Mouse (Mus musculus) heart, embryonic 11.5 days (tissue): ENCODE data around the gene 2310002L09Rik. TPM values are rescaled to one million over a fixed set of nuclear protein-coding genes. Genes with fewer than 3 reads are reported as not detected.
"Not testable (repeated sequence)": the region's sequence is repeated elsewhere in the genome, so short reads cannot be mapped to it uniquely, and the experiment has no call there.

ENCODE experiments used
- ATAC-seq: fragments of 200-750 bp; cut with Nextera tagmentation; replicated peaks from 2 replicates; pipeline ENCODE4 v1.8.0; 2017; ENCODE audit warnings: moderate library complexity; ENCODE audit not compliant: insufficient number of reproducible peaks, low FRiP score, low TSS enrichment
- H3K27ac ChIP-seq: fragments of 300-500 bp; sonication (generic); 2 replicates; pipeline ENCODE4 v1.5.1; 2014; ENCODE audit warnings: mild to moderate bottlenecking, low read depth, low read length
- H3K27me3 ChIP-seq: fragments of 300-500 bp; sonication (generic); 2 replicates; pipeline ENCODE4 v1.6.1; 2014; ENCODE audit warnings: mild to moderate bottlenecking, low read length, mixed read lengths; ENCODE audit not compliant: control insufficient read depth, insufficient read depth
- H3K36me3 ChIP-seq: fragments of 300-500 bp; sonication (generic); 2 replicates; pipeline ENCODE4 v1.6.1; 2014; ENCODE audit warnings: mild to moderate bottlenecking, low read length, moderate library complexity, mixed read lengths; ENCODE audit not compliant: control insufficient read depth, insufficient read depth
- H3K4me1 ChIP-seq: fragments of 300-500 bp; sonication (generic); 2 replicates; pipeline ENCODE4 v1.6.1; 2014; ENCODE audit warnings: low read length; ENCODE audit not compliant: control insufficient read depth, insufficient read depth
- H3K4me2 ChIP-seq: fragments of 300-500 bp; sonication (generic); 2 replicates; pipeline ENCODE4 v1.6.1; 2014; ENCODE audit warnings: mild to moderate bottlenecking, moderate library complexity
- H3K4me3 ChIP-seq: fragments of 300-500 bp; sonication (generic); 2 replicates; pipeline ENCODE4 v1.5.1; 2014; ENCODE audit warnings: low read depth, low read length
- H3K9ac ChIP-seq: fragments of 300-500 bp; sonication (generic); 2 replicates; pipeline ENCODE4 v1.6.1; 2014; ENCODE audit warnings: mild to moderate bottlenecking, low read depth, low read length, moderate library complexity
- H3K9me3 ChIP-seq: fragments of 300-500 bp; sonication (generic); replicated peaks from 2 replicates; pipeline ENCODE4 v1.6.1; 2016; ENCODE audit warnings: low read length; ENCODE audit not compliant: control insufficient read depth
- WGBS: fragments of 180-500 bp; shearing (Covaris S2); extraction: QIAGEN DNeasy Blood & Tissue Kit; methylation state at CpG from one replicate; pipeline ENCODE4 v1.1.7; 2014; ENCODE audit not compliant: insufficient replicate concordance; 5-methylcytosine and 5-hydroxymethylcytosine counted together
- polyA plus RNA-seq: library from polyadenylated mRNA; unstranded; fragments of >200 nt; fragmentation: Nextera tagmentation; extraction: Ambion mirVana; gene quantifications from 2 replicates; pipeline ENCODE4 v1.2.1, GENCODE M21; 2014

2310002L09Rik gene
- polyA plus RNA-seq = 0.23 and 0.39 TPM in 2 replicates

DNA sequence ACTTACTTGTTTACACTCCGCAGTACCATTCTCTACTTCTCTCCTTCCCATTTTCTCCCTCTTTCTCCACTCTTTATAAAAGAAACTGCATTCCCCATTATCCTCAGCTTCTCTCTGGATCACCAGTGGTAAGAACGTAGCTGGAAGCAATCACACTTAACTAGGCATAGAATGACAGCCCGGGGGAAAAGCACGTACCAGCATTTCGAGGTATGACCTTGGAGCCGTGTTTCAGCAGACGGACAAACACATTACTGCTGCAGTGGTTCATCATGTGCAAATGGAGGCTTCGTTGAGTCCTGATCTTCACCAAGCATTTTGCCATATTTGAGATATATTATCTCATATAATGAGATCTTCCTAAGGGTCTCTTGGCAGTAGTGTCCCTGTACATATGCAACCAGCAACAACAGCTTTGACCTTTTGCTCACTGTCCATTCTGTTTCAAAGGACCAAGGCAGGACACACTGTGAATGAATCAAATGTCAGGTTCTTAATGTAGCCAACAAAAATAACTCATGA lies at the start of gene 2310002L09Rik:
Gene 2310002L09Rik, minus strand, starts transcription at position 472 of the 522 bp plus-strand sequence.
- H3K27me3 ChIP-seq = no peaks in the 10 kb centered on the region
- ATAC-seq = no peak
- no peak within 1 kb of the TSS for H3K9ac ChIP-seq
- H3K4me2 ChIP-seq = no peak within 1 kb of the TSS
- H3K4me3 ChIP-seq = no peak within 1 kb of the TSS
- 73% methylated on average over 8 of the region's 8 CpGs for WGBS
- no peaks in the 10 kb centered on the region for H3K36me3 ChIP-seq
- no peaks in the 10 kb centered on the region for H3K4me1 ChIP-seq
- H3K9me3 ChIP-seq = no peaks in the 10 kb centered on the region
- no peak within 1 kb of the TSS for H3K27ac ChIP-seq

DNA sequence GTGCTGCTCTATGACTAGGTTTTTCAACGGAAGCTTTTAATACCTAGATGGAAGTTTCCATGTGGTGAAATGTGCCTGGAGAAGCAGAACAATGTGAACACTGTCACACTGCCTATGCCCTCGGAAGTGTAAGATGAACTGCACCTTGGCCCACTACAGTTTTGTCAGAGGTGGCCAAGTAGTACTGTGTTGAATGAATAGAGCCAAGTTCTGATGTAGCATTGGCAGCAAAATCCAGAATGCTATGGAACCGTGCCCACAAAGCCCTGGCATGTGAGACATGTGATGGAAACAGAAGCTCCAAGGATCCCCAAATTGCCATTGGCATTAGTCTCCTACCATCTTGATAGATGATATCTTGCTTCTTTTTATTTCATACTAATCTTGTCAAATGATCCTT lies 29.8 kb upstream of the 2310002L09Rik start:
- Histone ChIP-seq H3K36me3 (no peaks in the 10 kb centered on the region), H3K27ac (no peak overlapping the region), H3K9ac (no peak overlapping the region), H3K4me3 (no peak overlapping the region), H3K27me3 (no peaks in the 10 kb centered on the region), H3K9me3 (no peaks in the 10 kb centered on the region), H3K4me2 (no peak overlapping the region), H3K4me1 (no peaks in the 10 kb centered on the region)
- WGBS = 69% methylated on average over 3 of the region's 3 CpGs
- no peak for ATAC-seq

DNA sequence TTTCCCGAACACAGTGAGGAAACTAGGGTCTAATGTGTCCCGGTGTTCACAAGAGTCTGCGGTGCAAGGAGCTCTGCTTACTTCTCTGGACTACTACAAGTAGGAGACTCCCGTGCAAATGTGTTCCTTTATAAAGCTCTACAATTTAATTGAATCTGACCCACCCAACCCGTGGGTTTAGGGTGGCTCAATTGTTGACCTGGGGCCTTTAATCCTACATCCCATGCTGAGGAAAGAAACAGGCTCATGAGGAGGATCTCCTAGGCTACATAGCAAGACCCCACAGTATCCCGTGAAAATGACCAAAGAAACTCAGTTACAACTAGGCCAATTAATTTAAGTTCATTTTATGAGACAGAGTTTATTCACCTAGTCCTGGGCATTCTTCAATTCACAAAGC lies 30.0 kb downstream of the 2310002L09Rik start, which contains the start of gene Gm11756:
Gene Gm11756, minus strand, starts transcription at position 101 of the 400 bp plus-strand sequence.
- not testable (repeated sequence) for ATAC-seq, H3K4me3 ChIP-seq, H3K36me3 ChIP-seq, H3K9ac ChIP-seq, H3K9me3 ChIP-seq, H3K4me1 ChIP-seq, H3K4me2 ChIP-seq, H3K27ac ChIP-seq, H3K27me3 ChIP-seq
- WGBS = 80% methylated on average over 6 of the region's 6 CpGs

DNA sequence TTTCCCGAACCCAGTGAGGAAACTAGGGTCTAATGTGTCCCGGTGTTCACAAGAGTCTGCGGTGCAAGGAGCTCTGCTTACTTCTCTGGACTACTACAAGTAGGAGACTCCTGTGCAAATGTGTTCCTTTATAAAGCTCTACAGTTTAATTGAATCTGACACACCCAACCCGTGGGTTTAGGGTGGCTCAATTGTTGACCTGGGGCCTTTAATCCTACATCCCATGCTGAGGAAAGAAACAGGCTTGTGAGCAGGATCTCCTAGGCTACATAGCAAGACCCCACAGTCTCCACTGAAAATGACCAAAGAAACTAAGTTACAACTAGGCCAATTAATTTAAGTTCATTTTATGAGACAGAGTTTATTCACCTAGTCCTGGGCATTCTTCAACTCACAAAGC lies 44.8 kb downstream of the 2310002L09Rik start, which contains the start of gene Gm13871:
Gene Gm13871, minus strand, starts transcription at position 101 of the 400 bp plus-strand sequence.
- H3K9me3 ChIP-seq, H3K4me3 ChIP-seq, H3K27me3 ChIP-seq, H3K9ac ChIP-seq, H3K4me1 ChIP-seq, H3K27ac ChIP-seq, H3K4me2 ChIP-seq, H3K36me3 ChIP-seq, ATAC-seq: not testable (repeated sequence)
- no CpG with 5 or more reads among the region's 4 CpGs for WGBS

DNA sequence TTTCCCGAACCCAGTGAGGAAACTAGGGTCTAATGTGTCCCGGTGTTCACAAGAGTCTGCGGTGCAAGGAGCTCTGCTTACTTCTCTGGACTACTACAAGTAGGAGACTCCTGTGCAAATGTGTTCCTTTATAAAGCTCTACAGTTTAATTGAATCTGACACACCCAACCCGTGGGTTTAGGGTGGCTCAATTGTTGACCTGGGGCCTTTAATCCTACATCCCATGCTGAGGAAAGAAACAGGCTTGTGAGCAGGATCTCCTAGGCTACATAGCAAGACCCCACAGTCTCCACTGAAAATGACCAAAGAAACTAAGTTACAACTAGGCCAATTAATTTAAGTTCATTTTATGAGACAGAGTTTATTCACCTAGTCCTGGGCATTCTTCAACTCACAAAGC lies 59.6 kb downstream of the 2310002L09Rik start, which contains the start of gene Gm11757:
Gene Gm11757, minus strand, starts transcription at position 101 of the 400 bp plus-strand sequence.
- not testable (repeated sequence) for H3K4me2 ChIP-seq, H3K36me3 ChIP-seq, H3K27ac ChIP-seq, H3K4me1 ChIP-seq, H3K9me3 ChIP-seq, H3K4me3 ChIP-seq, H3K27me3 ChIP-seq, ATAC-seq, H3K9ac ChIP-seq
- WGBS = no CpG with 5 or more reads among the region's 4 CpGs

Other genes with a start within 250 kb of the 2310002L09Rik start
- 1.2 and 1.7 TPM in 2 replicates for gene Rasef, start 159.9 kb downstream of the 2310002L09Rik start, polyA plus RNA-seq
- not detected in 2 replicates for gene Gm11758, start 74.6 kb downstream of the 2310002L09Rik start, polyA plus RNA-seq
- gene Gm11757, start 59.7 kb downstream of the 2310002L09Rik start, polyA plus RNA-seq = not detected in 2 replicates
- not detected in 2 replicates for gene Gm13871, start 44.9 kb downstream of the 2310002L09Rik start, polyA plus RNA-seq
- not detected in 2 replicates for gene Gm11756, start 30.1 kb downstream of the 2310002L09Rik start, polyA plus RNA-seq
- gene Frmd3, start 62.6 kb upstream of the 2310002L09Rik start, polyA plus RNA-seq = 0.46 TPM in 2 replicates